Mouse (Mus musculus) megakaryocyte, embryonic 14.5 days (primary cell): ENCODE measurements around the gene Erlin1.

Experiments used
- FLI1 ChIP-seq: IDR thresholded peaks from 2 replicates; pipeline ENCODE4 v1.6.1; 2012; ENCODE audit warnings: low read length, inconsistent platforms, mixed read lengths
- GATA1 ChIP-seq: IDR thresholded peaks from 3 replicates; pipeline ENCODE4 v1.6.1; 2012; ENCODE audit warnings: mixed read lengths, low read length, inconsistent platforms, borderline replicate concordance

DNA sequence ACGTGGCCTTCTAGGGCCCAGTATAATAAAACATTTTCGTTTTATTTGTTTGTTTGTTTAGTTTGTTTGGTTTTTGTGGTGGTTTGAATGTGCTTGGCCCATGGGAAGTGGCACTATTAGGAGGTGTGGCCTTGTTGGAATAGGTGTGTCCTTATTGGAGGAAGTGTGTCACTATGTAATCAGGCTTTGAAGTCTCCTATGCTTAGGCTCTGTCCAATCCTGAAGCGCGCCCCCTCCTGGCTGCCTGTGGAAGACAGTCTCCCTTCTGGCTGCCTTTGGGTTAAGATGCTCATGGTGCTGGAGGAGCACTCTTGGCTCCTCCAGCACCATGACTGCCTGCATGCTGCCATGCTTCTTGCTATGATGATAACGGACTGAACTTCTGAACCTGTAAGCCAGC lies 46.5 kb downstream of the Erlin1 start:
- TF ChIP-seq GATA1, result no peak
- no peak for TF ChIP-seq FLI1
